Mouse (Mus musculus): ENCODE data around the gene Psmd11.

Gene Psmd11

DNA sequence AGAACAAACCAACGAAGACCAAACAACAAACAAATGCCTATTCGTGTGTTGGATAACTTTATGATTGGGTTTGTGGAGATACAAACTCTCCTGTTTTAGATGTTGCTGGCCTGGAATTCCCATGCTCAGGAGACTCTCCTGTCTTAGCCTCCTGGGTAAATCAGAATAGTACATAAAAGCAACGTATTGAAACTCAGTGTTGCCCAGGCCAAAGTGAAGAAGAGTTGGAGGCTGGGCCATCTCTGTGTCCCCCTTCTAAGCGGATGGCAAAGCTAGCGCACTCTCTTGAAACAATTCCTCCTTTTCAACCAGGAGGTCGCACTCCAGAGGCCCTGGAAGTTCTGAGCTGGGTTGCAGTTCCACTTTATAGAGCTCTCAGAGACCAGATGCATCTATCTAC, 74.9 kb downstream of the Psmd11 start:
- no peak for DNase-seq (ENCODE audit: low read depth, low spot score)

DNA sequence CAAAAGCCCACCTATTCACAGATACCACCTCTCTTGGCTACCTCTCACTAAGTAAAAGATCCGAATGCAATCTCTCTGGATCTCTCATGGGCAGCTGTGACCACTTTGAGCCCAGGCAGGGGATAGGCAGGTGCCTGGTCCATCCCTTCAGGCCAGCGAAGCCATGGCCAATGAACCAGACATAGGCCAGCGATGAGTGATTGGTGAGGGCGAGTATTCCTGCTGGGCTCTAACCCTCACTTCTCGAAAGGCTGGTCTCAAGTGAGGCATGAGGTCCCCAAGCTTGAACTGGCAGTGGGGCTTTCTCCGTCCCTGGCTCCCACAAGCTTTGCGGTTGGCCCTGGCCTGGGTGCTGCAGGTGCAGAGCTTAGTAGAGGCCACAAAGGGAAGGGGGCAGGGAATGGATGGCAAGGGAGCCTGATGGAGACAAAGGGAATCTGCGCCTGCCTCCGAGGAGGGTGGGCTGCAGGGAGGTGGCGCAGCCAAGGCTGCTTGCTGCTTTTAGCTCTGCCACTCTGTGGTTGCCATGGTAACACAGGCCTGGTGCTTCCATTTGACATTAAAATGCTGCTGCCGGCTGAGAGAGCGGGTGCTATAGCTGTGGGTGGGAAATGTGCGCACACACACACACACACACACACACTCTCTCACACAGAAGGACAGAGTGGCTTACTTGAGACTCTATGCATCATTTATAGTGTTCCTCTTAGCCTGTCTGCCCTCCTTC, 75.5 kb downstream of the Psmd11 start:
- DNase-seq (ENCODE audit: low read depth, low spot score) = peak; percentile 36

DNA sequence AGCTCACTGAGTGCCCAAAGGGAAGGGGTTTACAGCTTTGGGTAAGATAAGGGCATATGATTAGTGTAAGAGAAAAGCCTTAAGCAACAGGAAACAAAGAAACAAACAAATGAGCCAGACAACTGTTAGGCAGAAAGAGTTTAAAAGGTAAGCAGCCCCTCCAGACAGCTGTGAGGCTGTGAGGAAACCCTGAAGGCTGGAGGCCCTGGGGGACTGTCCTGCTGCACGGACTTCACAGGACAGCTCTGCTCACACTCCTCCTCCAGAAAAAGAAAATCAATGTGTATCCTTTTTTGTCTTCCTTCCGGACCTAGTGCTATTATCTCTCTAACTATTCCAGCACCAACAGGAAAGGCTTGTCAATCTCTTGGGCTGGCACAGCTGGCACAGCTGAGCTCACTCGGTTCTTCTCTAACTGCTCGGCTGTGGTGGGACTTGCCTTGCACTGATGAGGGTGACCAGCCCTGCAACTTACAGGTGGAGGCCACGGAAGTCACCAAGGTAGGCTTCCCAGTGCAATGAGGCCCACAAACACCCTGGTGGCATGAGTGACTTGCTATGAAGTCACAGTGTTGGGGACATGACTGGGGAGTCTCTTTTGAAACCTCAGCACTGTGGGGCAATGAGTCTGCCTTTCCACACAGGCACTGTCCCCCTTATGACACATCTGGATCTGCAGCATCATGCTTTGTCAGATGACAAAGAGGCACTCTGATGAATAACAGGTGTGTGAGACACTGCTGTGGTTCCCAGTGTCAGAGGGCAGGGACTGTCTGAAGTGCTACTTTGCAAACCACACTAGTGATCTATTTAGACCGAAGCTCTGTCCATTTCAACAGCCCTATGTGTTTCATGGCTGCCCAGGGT, 76.3 kb downstream of the Psmd11 start:
- no peak for DNase-seq (ENCODE audit: low read depth, low spot score)

GRCm38 (mm10) chr11:80505581-80505980, 77.2 kb downstream of the Psmd11 start:
- DNase-seq (ENCODE audit: low read depth, low spot score) = no peak

GRCm38 (mm10) chr11:80506483-80506882, 78.1 kb downstream of the Psmd11 start:
- no peak for DNase-seq (ENCODE audit: low read depth, low spot score)

DNA sequence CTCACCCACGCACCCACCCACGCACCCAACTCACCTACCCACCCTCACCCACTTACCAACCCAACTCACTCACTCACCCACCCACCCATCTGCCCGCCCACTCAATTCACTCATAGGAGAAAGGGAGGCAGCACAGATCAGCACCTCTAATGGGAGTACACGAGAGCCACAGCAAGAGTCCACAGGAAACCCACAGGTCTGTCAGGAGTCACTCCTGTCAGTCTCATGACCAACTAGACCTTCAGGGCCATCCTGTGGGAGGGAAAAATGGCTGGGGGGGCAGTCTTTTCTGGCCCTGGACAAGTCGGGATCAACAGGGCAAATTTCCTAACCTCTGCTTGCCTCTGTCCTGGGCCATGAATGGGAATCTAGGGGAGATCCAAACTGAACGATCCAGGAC, 79.4 kb downstream of the Psmd11 start:
- DNase-seq (ENCODE audit: low read depth, low spot score) = no peak

GRCm38 (mm10) chr11:80508361-80509175, 80.2 kb downstream of the Psmd11 start:
- no peak for DNase-seq (ENCODE audit: low read depth, low spot score)

- DNase-seq (ENCODE audit: low read depth, low spot score) = no peak
Observed at GRCm38 (mm10) chr11:80509176-80509506, 80.7 kb downstream of the Psmd11 start.

- no peak for DNase-seq (ENCODE audit: low read depth, low spot score)
Observed at GRCm38 (mm10) chr11:80510124-80510523, 81.7 kb downstream of the Psmd11 start.

DNA sequence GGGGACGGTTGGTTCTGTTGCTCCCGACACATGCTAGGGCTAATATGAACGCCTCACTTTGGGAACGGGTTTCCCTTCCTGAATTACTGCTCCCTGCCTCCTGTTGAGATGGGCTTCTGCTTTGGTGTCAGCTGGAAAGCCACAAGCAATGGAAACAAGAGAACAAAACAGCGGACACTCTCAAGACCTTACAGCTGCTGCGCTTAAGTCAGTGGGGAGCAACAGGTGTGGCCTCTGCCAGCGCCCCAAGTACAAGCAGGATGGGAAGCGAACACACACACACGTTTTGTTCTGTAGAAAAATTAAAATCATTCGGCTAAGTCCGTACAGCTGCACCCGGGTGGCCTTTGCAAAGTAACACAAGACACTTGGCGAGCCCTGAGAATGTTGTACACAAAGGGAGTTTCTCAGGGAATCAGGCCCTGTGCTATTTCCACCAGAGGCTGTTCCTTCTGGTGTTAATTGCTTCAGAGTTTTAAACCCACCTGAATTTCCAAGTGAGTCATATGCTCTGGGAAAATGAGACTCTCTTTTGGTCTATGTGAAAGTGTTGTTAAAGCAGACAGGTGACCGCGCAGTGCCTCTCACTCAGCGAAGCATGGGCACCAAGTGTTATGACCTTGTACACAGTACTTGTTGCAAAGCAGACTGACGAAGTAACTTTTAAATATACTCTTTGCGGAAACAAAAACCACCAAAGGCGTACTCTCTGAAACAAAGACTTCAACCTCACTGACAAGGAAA, 84.1 kb downstream of the Psmd11 start:
- DNase-seq (ENCODE audit: low read depth, low spot score) = no peak

- no peak for DNase-seq (ENCODE audit: low read depth, low spot score)
Observed at GRCm38 (mm10) chr11:80513796-80514195, 85.4 kb downstream of the Psmd11 start.

DNA sequence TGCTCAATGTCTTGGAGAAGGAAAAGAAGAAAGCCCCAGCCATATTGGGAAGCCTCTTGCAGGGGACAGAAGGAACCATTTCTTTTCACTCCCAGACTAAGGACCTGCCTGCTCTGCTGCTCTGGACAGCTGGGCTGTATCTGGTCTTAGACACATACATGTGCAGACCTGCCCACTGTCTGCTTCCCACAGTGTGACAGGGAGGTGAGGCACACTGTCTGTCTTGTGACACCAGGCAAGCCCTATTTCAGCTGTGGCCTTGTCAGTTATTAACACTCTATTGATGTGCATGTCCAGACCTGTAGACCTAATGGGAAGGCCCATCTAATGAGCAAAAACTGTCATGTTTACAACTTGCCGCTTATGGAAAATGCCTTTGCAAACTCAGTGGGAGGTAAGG, 86.9 kb downstream of the Psmd11 start:
- DNase-seq (ENCODE audit: low read depth, low spot score) = no peak

DNA sequence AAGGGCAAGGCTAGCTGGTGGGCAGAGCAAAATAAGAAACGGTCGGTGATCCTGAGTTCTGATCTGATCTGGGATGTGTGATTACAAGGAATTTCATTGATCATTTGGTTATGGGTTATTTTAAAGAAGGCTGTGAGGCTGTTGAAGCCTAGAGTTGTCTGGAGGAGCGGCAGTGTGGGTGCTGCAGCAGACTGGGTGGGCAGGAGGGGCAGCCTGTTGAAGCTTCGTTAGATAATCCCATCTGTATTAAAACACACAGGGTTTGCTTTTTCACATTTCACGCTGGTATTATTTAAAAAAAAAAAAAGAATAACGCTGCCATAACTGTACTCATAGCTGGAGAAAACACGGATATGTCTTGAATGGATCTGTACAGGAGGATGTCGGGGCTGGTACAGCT, 87.5 kb downstream of the Psmd11 start:
- no peak for DNase-seq (ENCODE audit: low read depth, low spot score)

DNA sequence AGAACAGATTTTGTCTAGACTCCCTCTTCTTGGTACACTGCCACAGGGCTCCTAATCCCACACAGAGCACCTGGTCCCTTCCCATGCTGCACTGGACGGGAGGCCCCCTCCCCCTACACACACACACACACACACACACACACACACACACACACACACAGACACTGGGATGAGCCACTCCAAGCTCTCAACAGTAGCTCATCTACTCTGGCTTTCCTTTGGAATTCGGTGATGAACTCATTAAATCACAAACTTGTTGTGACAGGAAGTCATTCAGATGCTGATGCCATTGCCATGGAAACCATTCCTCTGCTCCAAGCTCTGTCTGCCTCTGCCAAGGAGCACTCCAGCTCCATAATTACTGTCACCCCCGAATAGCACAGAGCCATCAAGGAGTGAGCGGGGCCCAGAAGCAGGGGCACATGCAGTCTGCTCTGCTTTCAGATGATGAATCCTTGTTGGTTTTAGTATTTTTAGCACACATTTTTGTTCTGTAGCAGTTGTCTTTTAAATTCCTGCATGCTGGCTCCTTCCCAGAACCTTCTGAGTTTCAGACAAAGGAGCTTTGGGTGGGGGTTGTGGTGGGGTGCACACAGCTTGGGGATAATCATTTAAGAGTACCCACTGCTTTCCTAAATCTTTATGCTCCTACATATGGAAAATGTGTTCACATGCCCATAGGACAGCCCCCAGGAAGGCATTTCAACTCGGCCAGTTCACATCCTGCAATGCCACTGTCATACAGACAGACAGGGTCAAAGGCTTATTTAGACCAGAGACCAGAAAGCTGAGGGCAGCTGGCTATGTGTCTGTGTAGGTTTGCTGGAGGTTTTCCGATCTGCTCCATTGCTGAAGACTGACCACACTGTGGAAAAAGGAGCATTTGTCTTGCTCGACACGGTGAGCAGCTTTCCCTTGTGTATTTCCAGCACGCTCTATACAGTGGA, 90.3 kb downstream of the Psmd11 start:
- peak; percentile 59 for DNase-seq (ENCODE audit: low read depth, low spot score)

GRCm38 (mm10) chr11:80521148-80521547, 92.7 kb downstream of the Psmd11 start:
- no peak for DNase-seq (ENCODE audit: low read depth, low spot score)
